Mouse (Mus musculus) embryo, embryonic 9.5 days (tissue): ENCODE measurements around the gene Bphl.

Experiments
- DNase-seq: peaks from one replicate; pipeline ENCODE4 v3.0.0-alpha.2; 2017; ENCODE audit errors: extremely low spot score

Bphl gene

GRCm38 (mm10) chr13:34037172-34038055 lies at the start of gene Bphl:
Gene Bphl, plus strand, starts transcription at chr13:34037597.
- peak; percentile 89 for DNase-seq

DNA sequence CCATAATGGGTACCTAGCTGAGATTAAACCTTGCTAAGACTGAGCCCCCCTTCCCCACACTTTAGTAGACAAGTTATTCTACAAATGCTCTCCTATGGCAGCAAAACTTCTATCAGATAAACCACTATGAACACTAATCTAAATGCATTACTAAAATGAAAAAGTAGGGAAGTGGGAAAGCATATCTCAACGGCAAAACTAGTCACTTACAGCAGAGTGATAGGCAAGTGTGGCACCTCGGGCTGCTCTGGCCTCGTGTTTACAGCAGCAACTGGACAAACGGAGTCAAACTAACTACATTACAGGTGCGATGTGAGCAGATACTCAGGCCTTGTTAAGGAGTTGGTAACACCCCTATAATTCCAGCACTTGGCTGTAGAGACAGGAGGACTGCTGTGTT lies 47.8 kb upstream of the Bphl start:
- DNase-seq, result no peak

- peak; percentile 51 for DNase-seq
These were observed 42.2 kb upstream of the Bphl start for GRCm38 (mm10) chr13:33995197-33995596.

- DNase-seq, result peak; percentile 89
These were observed 35.1 kb upstream of the Bphl start, which contains the start of the genes Ripk1 and Serpinb6a for GRCm38 (mm10) chr13:34002058-34003006. Gene Ripk1, plus strand, starts transcription at chr13:34002363. Gene Serpinb6a, minus strand, starts transcription at chr13:34002794.

- no peak for DNase-seq
These were observed 34.3 kb upstream of the Bphl start for GRCm38 (mm10) chr13:34003058-34003457.

DNA sequence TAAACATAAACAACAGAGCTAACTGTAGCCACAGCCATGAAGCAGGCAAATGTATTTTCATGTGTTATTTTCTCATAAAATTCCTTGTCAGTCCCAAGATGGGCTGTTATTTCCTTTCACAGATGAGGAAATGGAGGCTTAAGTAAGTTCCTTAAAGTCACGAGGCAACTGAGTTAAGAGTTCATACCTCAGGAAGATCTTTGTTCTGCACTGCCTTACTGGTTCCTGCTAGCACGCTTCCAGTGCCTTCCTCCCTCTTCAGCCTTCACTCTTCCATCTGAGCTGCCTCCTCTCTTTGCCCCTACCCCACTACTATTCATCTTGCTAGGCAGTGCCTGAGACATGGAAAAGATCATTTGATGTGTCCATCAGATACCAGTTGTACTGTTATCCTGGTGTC lies 30.2 kb upstream of the Bphl start:
- no peak for DNase-seq

GRCm38 (mm10) chr13:34016927-34017569 lies 20.3 kb upstream of the Bphl start:
- no peak for DNase-seq

- DNase-seq, result no peak
These were observed 18.9 kb upstream of the Bphl start for GRCm38 (mm10) chr13:34018521-34018920.

- DNase-seq, result no peak
These were observed 15.4 kb upstream of the Bphl start for GRCm38 (mm10) chr13:34021998-34022397.

GRCm38 (mm10) chr13:34032041-34032440 lies 5.4 kb upstream of the Bphl start:
- no peak for DNase-seq

DNA sequence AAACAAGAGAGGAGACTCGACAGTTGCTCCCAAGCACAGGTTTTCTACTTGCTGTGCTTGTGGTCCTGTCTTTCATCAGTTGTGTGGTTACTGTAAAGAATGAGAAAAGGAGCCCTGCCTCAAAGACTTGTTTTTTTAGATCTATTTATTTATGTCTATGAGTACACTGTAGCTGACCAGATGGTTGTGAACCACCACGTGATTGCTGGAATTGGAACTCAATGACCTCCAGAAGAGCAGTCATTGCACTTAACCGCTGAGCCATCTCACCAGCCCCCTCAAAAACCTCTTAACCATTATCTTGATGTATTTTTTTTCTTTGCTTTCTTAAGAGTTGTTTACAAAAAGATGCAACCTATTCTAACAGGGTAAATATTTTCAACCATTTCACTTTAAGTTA lies 2.0 kb upstream of the Bphl start:
- DNase-seq, result no peak

- no peak for DNase-seq
These were observed 671 bp upstream of the Bphl start for GRCm38 (mm10) chr13:34036726-34037125.

DNA sequence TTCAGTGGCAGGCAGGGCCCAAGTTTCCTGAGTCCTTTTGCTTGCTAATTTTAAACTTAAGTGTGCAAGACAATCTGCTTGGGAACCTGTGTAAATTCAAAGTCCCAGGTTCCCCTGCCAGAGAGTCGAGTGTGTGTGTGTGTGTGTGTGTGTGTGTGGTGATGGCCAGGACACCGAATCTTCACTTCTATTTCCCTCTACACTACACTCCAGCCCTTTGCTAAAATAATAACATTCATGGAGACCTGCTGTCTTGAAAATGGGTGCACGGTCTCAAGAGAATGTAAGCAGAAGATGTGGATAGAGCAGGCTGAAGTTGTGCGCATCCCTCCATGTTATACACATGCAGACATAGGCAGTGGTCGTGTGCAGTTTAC lies 647 bp downstream of the Bphl start:
- no peak for DNase-seq

GRCm38 (mm10) chr13:34038901-34039341 lies 1.5 kb downstream of the Bphl start:
- no peak for DNase-seq

DNA sequence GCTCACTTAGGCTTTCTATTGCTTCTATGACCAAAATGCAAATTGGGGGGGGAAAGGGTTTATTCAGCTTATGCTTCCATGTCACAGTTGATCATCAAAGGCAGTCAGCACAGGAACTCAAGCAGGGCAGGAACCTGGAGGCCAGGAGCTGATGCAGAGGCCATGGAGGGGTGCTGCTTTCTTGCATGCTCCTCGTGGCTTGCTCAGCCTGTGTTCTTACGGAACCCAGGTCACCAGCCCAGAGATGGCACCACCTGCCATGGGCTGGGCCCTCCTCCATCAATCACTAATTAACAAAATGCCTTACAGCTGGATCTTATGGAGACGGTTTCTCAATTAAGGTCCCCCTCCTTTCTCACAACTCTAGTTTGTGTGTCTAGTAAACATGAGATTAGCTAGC lies 2.7 kb downstream of the Bphl start:
- no peak for DNase-seq

DNA sequence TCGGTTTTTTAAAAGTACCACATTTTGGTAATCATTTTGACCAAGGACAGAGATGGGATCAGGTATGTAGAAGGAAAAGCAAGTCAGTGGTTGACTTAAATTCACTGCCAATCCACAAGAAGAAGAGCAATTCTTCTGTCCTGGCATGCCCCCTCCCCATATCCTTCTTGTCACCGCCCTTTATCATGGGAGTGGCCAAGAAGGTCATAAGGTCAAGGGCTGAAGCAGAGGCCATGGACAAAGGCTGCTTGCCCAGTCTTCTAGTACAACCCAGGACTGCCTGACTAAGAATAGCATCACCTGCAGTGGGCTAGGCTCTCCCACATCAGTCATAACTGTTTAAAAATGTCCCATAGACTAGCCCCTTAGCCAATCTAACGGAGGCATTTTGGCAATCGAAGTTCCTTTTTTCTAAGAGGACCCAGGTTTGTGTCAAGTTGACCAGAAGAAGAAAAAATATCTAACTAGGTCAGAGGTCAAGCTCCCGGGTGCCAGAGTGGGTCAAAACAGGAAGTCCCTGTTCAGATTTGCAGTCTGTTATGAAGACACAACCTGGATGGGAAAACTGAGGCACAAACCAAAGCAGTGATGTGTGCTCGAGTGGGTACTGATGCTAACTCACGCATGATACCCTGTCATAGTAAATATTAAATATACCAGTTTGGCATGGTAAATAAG lies 6.5 kb downstream of the Bphl start:
- no peak for DNase-seq

DNA sequence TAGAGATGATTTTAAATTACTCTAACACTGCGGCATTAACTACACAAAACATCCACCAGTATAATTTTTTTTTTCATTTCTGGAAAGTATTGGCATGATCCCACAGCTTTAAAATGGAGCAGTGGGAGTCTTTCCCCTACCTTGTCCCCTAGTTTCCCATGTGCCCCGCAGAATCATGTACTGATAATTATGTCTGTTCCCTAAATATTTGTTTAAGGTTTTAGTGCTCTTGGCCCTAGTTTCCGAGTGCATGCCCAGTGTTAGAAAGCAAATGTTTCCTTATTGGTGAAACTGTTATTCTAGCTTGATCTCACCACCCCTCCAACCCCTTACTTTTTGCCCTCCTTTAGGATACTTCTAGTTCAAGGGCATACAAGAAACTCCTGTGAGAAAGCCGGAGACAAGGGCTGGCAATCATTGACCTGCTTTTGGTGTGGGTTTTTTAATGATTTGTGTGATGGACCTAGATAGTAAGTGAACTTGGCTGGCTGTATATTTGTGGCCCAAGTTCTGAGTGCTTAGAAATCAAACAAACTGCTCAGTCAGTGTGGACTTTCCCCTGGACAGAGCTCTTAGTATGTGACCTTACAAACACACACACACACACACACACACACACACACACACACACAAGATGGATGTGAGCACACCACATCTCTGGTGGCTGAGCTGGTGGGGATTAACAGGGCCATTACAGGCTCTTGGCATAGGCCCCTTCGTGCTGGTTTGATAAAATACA lies 8.3 kb downstream of the Bphl start:
- no peak for DNase-seq

GRCm38 (mm10) chr13:34046421-34047012 lies 9.1 kb downstream of the Bphl start:
- DNase-seq, result peak; percentile 73

DNA sequence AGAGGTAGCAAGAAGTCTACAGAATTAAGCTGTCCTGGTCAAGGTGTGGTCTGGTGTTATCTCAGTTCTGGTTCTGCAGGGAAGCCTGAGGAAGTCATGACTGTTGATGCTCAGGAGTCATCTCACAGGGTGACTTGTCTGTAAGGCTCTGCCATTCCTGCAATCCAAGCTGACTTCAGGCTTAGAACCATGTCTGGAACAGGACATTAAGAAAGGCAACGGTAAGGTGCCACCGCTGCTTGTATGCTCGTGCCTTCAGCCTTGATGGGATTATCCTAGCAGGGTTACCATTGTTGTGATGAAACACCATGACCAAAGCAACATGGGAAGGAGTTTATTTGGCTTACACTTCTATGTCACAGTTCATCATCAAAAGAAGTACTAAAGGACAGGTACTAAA lies 10.1 kb downstream of the Bphl start:
- DNase-seq, result no peak

- DNase-seq, result no peak
These were observed 13.1 kb downstream of the Bphl start for GRCm38 (mm10) chr13:34050479-34050878.
